Mouse (Mus musculus): ENCODE results near the gene Dbr1. TPM values are rescaled to one million over a fixed set of nuclear protein-coding genes. Genes with fewer than 3 reads are reported as not detected.
"Not testable (repeated sequence)": the region's sequence is repeated elsewhere in the genome, so short reads cannot be mapped to it uniquely, and the experiment has no call there.

The Dbr1 gene
- polyA plus RNA-seq, 1 experiment: 6.0 TPM

GRCm38 (mm10) chr9:99580655-99581054, 5.1 kb downstream of the Dbr1 start:
- Histone ChIP-seq H3K4me3 (ENCODE audit: insufficient read depth, low read depth, low read length) (no peak overlapping the region), H3K27ac (replicated peaks; ENCODE audit: low read depth, low read length) (no peak overlapping the region)

GRCm38 (mm10) chr9:99587505-99588202, 12.1 kb downstream of the Dbr1 start:
- Histone ChIP-seq H3K4me3 (ENCODE audit: insufficient read depth, low read depth, low read length) (no peak overlapping the region), H3K27ac (replicated peaks; ENCODE audit: low read depth, low read length) (no peak overlapping the region), H3K4me1 (ENCODE audit: control insufficient read depth, insufficient read depth, insufficient read length, low read length) (no peaks in the 10 kb centered on the region)

More at GRCm38 (mm10) chr9:99580655-99581054, 5.1 kb downstream of the Dbr1 start:
- H3K4me1 ChIP-seq (ENCODE audit: control insufficient read depth, insufficient read depth, insufficient read length, low read length): no peaks in the 10 kb centered on the region

GRCm38 (mm10) chr9:99591144-99591543, 15.5 kb downstream of the Dbr1 start:
- no peak overlapping the region for H3K27ac ChIP-seq (replicated peaks; ENCODE audit: low read depth, low read length)
- H3K4me1 ChIP-seq (ENCODE audit: control insufficient read depth, insufficient read depth, insufficient read length, low read length): no peaks in the 10 kb centered on the region
- no peak overlapping the region for H3K4me3 ChIP-seq (ENCODE audit: insufficient read depth, low read depth, low read length)

- not testable (repeated sequence) for H3K4me1 ChIP-seq (ENCODE audit: control insufficient read depth, insufficient read depth, insufficient read length, low read length); H3K4me3 ChIP-seq (ENCODE audit: insufficient read depth, low read depth, low read length); H3K27ac ChIP-seq (replicated peaks; ENCODE audit: low read depth, low read length)
Measured at GRCm38 (mm10) chr9:99599127-99599526, 23.5 kb downstream of the Dbr1 start.

- H3K27ac ChIP-seq (replicated peaks; ENCODE audit: low read depth, low read length): no peak overlapping the region
- H3K4me1 ChIP-seq (ENCODE audit: control insufficient read depth, insufficient read depth, insufficient read length, low read length): no peaks in the 10 kb centered on the region
Measured at GRCm38 (mm10) chr9:99603566-99603965, 28.0 kb downstream of the Dbr1 start.

GRCm38 (mm10) chr9:99612202-99612601, 36.6 kb downstream of the Dbr1 start, which contains the start of gene A4gnt:
Gene A4gnt (plus strand): TSS chr9:99612502.
- Histone ChIP-seq H3K4me3 (ENCODE audit: insufficient read depth, low read depth, low read length) (no peak within 1 kb of the TSS), H3K4me1 (ENCODE audit: control insufficient read depth, insufficient read depth, insufficient read length, low read length) (no peaks in the 10 kb centered on the region), H3K27ac (replicated peaks; ENCODE audit: low read depth, low read length) (no peak within 1 kb of the TSS)

More at GRCm38 (mm10) chr9:99603566-99603965, 28.0 kb downstream of the Dbr1 start:
- H3K4me3 ChIP-seq (ENCODE audit: insufficient read depth, low read depth, low read length): no peak overlapping the region

- no peak overlapping the region for H3K27ac ChIP-seq (replicated peaks; ENCODE audit: low read depth, low read length)
- H3K4me1 ChIP-seq (ENCODE audit: control insufficient read depth, insufficient read depth, insufficient read length, low read length): no peaks in the 10 kb centered on the region
- H3K4me3 ChIP-seq (ENCODE audit: insufficient read depth, low read depth, low read length): no peak overlapping the region
Measured at GRCm38 (mm10) chr9:99619688-99620087, 44.1 kb downstream of the Dbr1 start.

- no peaks in the 10 kb centered on the region for H3K4me1 ChIP-seq (ENCODE audit: control insufficient read depth, insufficient read depth, insufficient read length, low read length)
- no peak overlapping the region for H3K4me3 ChIP-seq (ENCODE audit: insufficient read depth, low read depth, low read length)
- no peak overlapping the region for H3K27ac ChIP-seq (replicated peaks; ENCODE audit: low read depth, low read length)
Measured at GRCm38 (mm10) chr9:99620196-99620595, 44.6 kb downstream of the Dbr1 start.

- Histone ChIP-seq H3K4me1 (ENCODE audit: control insufficient read depth, insufficient read depth, insufficient read length, low read length) (no peaks in the 10 kb centered on the region), H3K4me3 (ENCODE audit: insufficient read depth, low read depth, low read length) (no peak overlapping the region), H3K27ac (replicated peaks; ENCODE audit: low read depth, low read length) (no peak overlapping the region)
Measured at GRCm38 (mm10) chr9:99622034-99622433, 46.4 kb downstream of the Dbr1 start.

GRCm38 (mm10) chr9:99622966-99623365, 47.4 kb downstream of the Dbr1 start:
- Histone ChIP-seq H3K4me3 (ENCODE audit: insufficient read depth, low read depth, low read length) (no peak overlapping the region), H3K4me1 (ENCODE audit: control insufficient read depth, insufficient read depth, insufficient read length, low read length) (no peaks in the 10 kb centered on the region), H3K27ac (replicated peaks; ENCODE audit: low read depth, low read length) (no peak overlapping the region)

GRCm38 (mm10) chr9:99624117-99624516, 48.5 kb downstream of the Dbr1 start:
- no peak overlapping the region for H3K27ac ChIP-seq (replicated peaks; ENCODE audit: low read depth, low read length)
- H3K4me3 ChIP-seq (ENCODE audit: insufficient read depth, low read depth, low read length): no peak overlapping the region
- no peaks in the 10 kb centered on the region for H3K4me1 ChIP-seq (ENCODE audit: control insufficient read depth, insufficient read depth, insufficient read length, low read length)

- Histone ChIP-seq H3K4me3 (ENCODE audit: insufficient read depth, low read depth, low read length) (no peak overlapping the region), H3K27ac (replicated peaks; ENCODE audit: low read depth, low read length) (no peak overlapping the region; the same call in 1 of the 2 replicates), H3K4me1 (ENCODE audit: control insufficient read depth, insufficient read depth, insufficient read length, low read length) (no peaks in the 10 kb centered on the region; the same call in 1 of the 2 replicates)
Measured at GRCm38 (mm10) chr9:99628581-99628980, 53.0 kb downstream of the Dbr1 start.

GRCm38 (mm10) chr9:99629281-99630011, 53.8 kb downstream of the Dbr1 start, which contains the start of gene Dzip1l:
Gene Dzip1l (plus strand): TSS chr9:99629496.
- peak within 1 kb of the TSS; percentile 66 for H3K27ac ChIP-seq (replicated peaks; ENCODE audit: low read depth, low read length)
- H3K4me3 ChIP-seq (ENCODE audit: insufficient read depth, low read depth, low read length): peak within 1 kb of the TSS; percentile 64
- H3K4me1 ChIP-seq (ENCODE audit: control insufficient read depth, insufficient read depth, insufficient read length, low read length): no peaks in the 10 kb centered on the region; the same call in 1 of the 2 replicates

- H3K4me3 ChIP-seq (ENCODE audit: insufficient read depth, low read depth, low read length): peak overlapping the region; percentile 64
- no peaks in the 10 kb centered on the region; the same call in 1 of the 2 replicates for H3K4me1 ChIP-seq (ENCODE audit: control insufficient read depth, insufficient read depth, insufficient read length, low read length)
- 0 out of 2 replicates have a peak overlapping the region, but pooled peaks have one; percentile 66 for H3K27ac ChIP-seq (replicated peaks; ENCODE audit: low read depth, low read length)
Measured at GRCm38 (mm10) chr9:99630071-99630470, 54.5 kb downstream of the Dbr1 start.

- Histone ChIP-seq H3K27ac (replicated peaks; ENCODE audit: low read depth, low read length) (no peak overlapping the region), H3K4me3 (ENCODE audit: insufficient read depth, low read depth, low read length) (peak overlapping the region; percentile 64)
Measured at GRCm38 (mm10) chr9:99630528-99631125, 55.0 kb downstream of the Dbr1 start.

More at GRCm38 (mm10) chr9:99630528-99631125, 55.0 kb downstream of the Dbr1 start:
- H3K4me1 ChIP-seq (ENCODE audit: control insufficient read depth, insufficient read depth, insufficient read length, low read length): no peaks in the 10 kb centered on the region; the same call in 1 of the 2 replicates
